Mouse (Mus musculus) bone marrow, adult 2 months (tissue): ENCODE results near the gene Ifna1.

Experiments
- CTCF ChIP-seq: fragments of 200-500 bp; IDR thresholded peaks from 2 replicates; pipeline ENCODE4 v1.5.1; 2011; ENCODE audit warnings: low read length, control low read depth; ENCODE audit not compliant: control insufficient read depth, insufficient read depth
- POLR2A ChIP-seq: fragments of 200-500 bp; IDR thresholded peaks from 2 replicates; pipeline ENCODE4 v1.6.1; 2011; ENCODE audit warnings: low read depth, mild to moderate bottlenecking, control low read depth, low read length, borderline replicate concordance; ENCODE audit not compliant: control insufficient read depth

GRCm38 (mm10) chr4:88872691-88873090 is 22.8 kb downstream of the Ifna1 start:
- TF ChIP-seq CTCF (no peak), POLR2A (no peak)
